Mouse (Mus musculus) heart, adult 2 months (tissue): ENCODE results near the gene Cntnap5c. TPM values are rescaled to one million over a fixed set of nuclear protein-coding genes. Genes with fewer than 3 reads are reported as not detected.

ENCODE experiments used
- DNase-seq, 2 experiments: peaks; one replicate each; pipeline ENCODE4 v3.0.0; 2021
- H3K27ac ChIP-seq: fragments of 200-600 bp; 2 replicates; pipeline ENCODE4 v1.8.1; 2022
- H3K27me3 ChIP-seq: fragments of 200-500 bp; 2 replicates; pipeline ENCODE4 v1.6.1; 2012; ENCODE audit warnings: mild to moderate bottlenecking, low read length, inconsistent platforms, mixed read lengths; ENCODE audit not compliant: control insufficient read depth, insufficient read depth
- H3K36me3 ChIP-seq: fragments of 200-500 bp; 2 replicates; pipeline ENCODE4 v1.6.1; 2012; ENCODE audit warnings: low read length, inconsistent platforms; ENCODE audit not compliant: control insufficient read depth, insufficient read depth
- H3K4me1 ChIP-seq: fragments of 200-500 bp; 2 replicates; pipeline ENCODE4 v1.6.1; 2011; ENCODE audit warnings: low read length; ENCODE audit not compliant: control insufficient read depth, insufficient read depth
- H3K4me3 ChIP-seq: fragments of 200-600 bp; 2 replicates; pipeline ENCODE4 v1.8.1; 2022
- H3K79me2 ChIP-seq: fragments of 200-500 bp; replicated peaks from 2 replicates; pipeline ENCODE4 v1.6.1; 2012; ENCODE audit warnings: mild to moderate bottlenecking, inconsistent platforms, low read length, moderate library complexity, mixed read lengths; ENCODE audit not compliant: control insufficient read depth, insufficient read depth
- H3K9ac ChIP-seq: fragments of 200-500 bp; 2 replicates; pipeline ENCODE4 v1.6.1; 2012; ENCODE audit warnings: low read depth, mild to moderate bottlenecking, control low read depth, inconsistent platforms, low read length, mixed read lengths
- CTCF ChIP-seq: fragments of 200-600 bp; IDR thresholded peaks from 2 replicates; pipeline ENCODE4 v1.8.1; 2022; ENCODE audit warnings: antibody characterized with exemption, mild to moderate bottlenecking, moderate library complexity
- EP300 ChIP-seq: fragments of 200-500 bp; IDR thresholded peaks from 2 replicates; pipeline ENCODE4 v1.6.1; 2011; ENCODE audit warnings: low read depth, low read length, control low read depth; ENCODE audit not compliant: insufficient read depth
- POLR2A ChIP-seq: fragments of 200-500 bp; IDR thresholded peaks from 2 replicates; pipeline ENCODE4 v1.6.1; 2011; ENCODE audit warnings: mild to moderate bottlenecking, low read depth, low read length, control low read depth; ENCODE audit not compliant: insufficient read depth
- WGBS: fragments of 180-500 bp; shearing (Covaris S2); methylation state at CpG from one replicate; pipeline ENCODE4 v1.1.7; 2018; 5-methylcytosine and 5-hydroxymethylcytosine counted together
- intact Hi-C: fragments of 180-260 bp; cut with DNase I; formaldehyde crosslinking; loops from one replicate; pipeline ENCODE4 v1.15.1; 2025
- polyA plus RNA-seq: library from polyadenylated mRNA; depleted of rRNA; stranded (reverse); fragments of >200 nt; gene quantifications from 2 replicates; pipeline ENCODE4 v1.2.3, GENCODE M21; 2012
- total RNA-seq, 2 experiments: library from RNA; stranded (reverse); gene quantifications; 2 replicates each; pipeline ENCODE4 v1.2.3; 2021

Cntnap5c gene
- total and polyA plus RNA-seq, 3 experiments = not detected

DNA sequence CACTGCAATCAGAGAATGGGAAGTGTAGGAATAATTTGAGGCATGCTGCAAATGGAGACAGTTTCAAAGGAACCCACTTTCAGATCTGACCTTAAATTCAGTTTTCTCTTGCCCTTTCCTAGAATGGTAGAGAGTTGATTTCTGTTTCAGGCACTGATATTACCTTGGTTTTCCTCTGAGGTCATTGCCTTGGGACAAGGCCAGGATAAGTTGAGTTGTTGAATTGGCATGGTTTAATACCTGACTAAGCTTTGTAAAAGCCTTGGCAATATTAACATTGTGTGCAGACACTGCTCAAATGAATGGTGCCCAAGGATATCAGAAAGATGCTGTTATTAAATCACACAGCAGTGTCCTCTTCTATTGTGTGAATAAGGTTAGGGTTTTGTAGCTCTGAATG lies 96.6 kb downstream of the Cntnap5c start:
- Histone ChIP-seq H3K36me3 (no peaks in the 10 kb centered on the region), H3K4me1 (no peaks in the 10 kb centered on the region), H3K27me3 (no peaks in the 10 kb centered on the region), H3K4me3 (no peak overlapping the region), H3K27ac (no peak overlapping the region), H3K79me2 (no peaks in the 10 kb centered on the region), H3K9ac (no peak overlapping the region)
- no peak for TF ChIP-seq CTCF
- TF ChIP-seq EP300 = no peak
- no peak for DNase-seq
- intact Hi-C loops = no loop called here

DNA sequence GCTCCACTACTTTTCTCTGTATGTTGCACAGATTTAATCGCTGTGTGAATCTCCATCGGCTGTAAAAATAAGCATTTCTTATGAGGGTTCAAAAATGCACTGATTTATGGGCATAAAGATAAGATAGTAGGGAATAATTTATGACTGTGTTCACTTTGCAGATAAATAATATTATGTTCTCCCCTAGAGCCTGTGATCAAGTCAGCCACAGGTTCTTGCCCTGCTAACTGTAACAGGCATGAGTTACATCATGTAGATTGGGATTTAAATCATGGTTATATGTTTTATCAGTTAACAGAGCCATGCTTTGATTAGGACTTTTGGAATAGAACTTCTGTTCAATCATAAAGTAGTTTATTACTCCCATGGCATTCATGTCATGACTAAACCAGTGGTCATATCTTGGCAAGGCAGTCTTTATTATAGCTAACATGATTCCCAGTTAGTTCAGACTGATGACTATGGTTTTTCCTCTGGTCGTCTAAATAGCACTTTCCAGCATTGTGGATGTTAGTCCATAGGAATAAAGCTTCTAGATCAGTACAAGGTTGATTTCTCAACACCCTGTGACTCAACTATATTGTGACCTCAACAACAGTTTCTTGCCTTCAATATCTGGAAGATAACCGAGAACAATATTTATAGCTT lies 118.5 kb downstream of the Cntnap5c start:
- no peaks in the 10 kb centered on the region for H3K79me2 ChIP-seq
- H3K27ac ChIP-seq = no peak overlapping the region
- no peaks in the 10 kb centered on the region for H3K36me3 ChIP-seq
- TF ChIP-seq EP300 = no peak
- no peaks in the 10 kb centered on the region for H3K4me1 ChIP-seq
- 68% methylated on average over 4 of the region's 4 CpGs for WGBS
- intact Hi-C loops = no loop called here
- no peak overlapping the region for H3K4me3 ChIP-seq
- no peaks in the 10 kb centered on the region for H3K27me3 ChIP-seq
- no peak overlapping the region for H3K9ac ChIP-seq
- DNase-seq = no peak

DNA sequence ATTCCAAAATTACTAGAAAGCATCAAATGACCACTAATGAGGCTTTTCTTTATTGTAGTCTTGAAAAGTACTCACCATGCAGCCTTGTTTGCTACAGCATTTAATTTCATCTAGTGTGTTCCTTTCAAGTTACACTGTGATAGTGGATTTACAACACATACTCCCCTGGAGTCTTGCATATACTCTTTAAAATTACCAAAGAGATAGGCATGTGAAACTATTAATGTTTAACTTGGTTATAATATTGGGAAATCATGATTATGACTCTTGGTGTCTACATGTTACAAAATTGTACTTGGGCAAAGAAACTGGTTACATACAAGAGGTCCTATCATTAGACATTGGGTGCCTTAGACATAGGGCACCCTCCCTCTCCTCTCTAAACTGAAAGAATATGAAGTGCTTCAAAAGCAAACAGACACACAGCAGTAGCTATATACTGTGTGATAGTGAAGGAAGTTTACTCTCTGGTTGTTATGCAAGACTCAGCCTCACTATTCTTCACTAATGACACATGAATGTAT lies 142.5 kb downstream of the Cntnap5c start:
- intact Hi-C loops = no loop called here
- no peak for TF ChIP-seq POLR2A
- TF ChIP-seq CTCF = no peak
- Histone ChIP-seq H3K36me3 (no peaks in the 10 kb centered on the region), H3K4me3 (no peak overlapping the region), H3K27ac (no peak overlapping the region), H3K4me1 (no peaks in the 10 kb centered on the region), H3K27me3 (no peaks in the 10 kb centered on the region), H3K9ac (no peak overlapping the region), H3K79me2 (no peaks in the 10 kb centered on the region)
- no peak for DNase-seq

DNA sequence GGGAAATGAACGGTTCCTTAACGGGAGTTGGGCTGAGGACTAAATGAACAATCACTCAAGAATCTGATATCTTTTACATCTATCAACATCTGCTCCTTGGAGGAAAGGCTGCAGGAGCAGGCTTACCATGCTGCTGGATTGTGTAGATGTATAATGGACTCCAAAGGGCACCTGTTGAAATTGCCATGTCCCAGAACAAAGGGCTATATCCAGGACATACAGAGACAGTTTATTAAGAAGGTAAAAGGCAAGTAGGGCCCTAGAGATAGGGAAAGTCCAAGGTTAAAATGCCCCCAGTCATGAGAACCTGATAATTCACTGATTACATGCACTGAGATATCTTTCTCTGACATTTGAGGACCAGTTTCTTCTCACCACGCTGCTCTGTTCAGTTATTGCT lies 214.9 kb downstream of the Cntnap5c start:
- Histone ChIP-seq H3K36me3 (no peaks in the 10 kb centered on the region), H3K9ac (no peak overlapping the region), H3K79me2 (no peaks in the 10 kb centered on the region), H3K4me3 (no peak overlapping the region), H3K27ac (no peak overlapping the region), H3K4me1 (no peaks in the 10 kb centered on the region), H3K27me3 (no peaks in the 10 kb centered on the region)
- 65% methylated on average over 3 of the region's 3 CpGs for WGBS
- intact Hi-C loops = no loop called here
- DNase-seq = no peak
- TF ChIP-seq POLR2A (no peak), CTCF (no peak), EP300 (no peak)

DNA sequence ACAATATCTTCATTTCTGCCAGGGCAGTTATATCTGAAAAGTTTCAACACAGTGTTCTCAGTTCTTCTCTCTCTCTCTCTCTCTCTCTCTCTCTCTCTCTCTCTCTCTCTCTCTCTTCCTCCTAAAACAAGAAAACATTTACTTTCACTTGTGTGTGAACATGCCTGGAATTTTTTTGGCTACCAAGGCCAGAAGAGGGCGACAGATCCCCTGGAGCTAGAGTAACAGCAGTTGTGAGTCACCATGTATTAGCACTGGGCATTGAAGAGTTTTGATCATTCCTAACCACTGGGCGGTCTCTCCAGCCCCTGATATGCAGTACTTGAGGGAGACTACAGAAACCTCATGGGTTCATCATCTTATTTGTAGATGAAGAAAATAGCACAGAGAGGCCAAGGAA lies 219.1 kb downstream of the Cntnap5c start:
- no peak overlapping the region for H3K9ac ChIP-seq
- H3K4me1 ChIP-seq = no peaks in the 10 kb centered on the region
- WGBS = 34% methylated on average over 2 of the region's 2 CpGs
- TF ChIP-seq EP300 = no peak
- no peak for TF ChIP-seq CTCF
- TF ChIP-seq POLR2A = no peak
- H3K79me2 ChIP-seq = no peaks in the 10 kb centered on the region
- DNase-seq = no peak
- no peaks in the 10 kb centered on the region for H3K27me3 ChIP-seq
- H3K4me3 ChIP-seq = no peak overlapping the region
- intact Hi-C loops = no loop called here
- no peaks in the 10 kb centered on the region for H3K36me3 ChIP-seq
- H3K27ac ChIP-seq = no peak overlapping the region

DNA sequence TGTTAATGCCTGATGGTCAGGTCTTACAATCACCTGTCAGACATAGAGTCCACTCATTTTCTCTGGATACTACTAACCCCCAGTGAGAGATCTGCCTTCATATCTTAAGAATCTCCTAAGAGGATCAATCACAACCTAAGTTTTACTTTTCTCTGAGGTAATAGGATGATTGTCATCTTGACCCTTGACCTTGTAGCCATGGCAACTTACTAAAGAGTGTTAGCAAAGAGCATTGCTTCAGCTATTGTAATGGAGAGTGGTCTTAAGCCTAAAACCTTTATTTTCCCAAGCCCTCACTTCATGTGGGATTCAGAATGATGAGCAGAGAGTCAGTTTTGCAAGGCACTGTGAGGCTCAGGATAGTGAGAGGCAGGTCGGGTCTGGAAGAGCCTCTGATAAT lies 227.1 kb downstream of the Cntnap5c start:
- Histone ChIP-seq H3K4me3 (no peak overlapping the region), H3K27ac (no peak overlapping the region), H3K36me3 (no peaks in the 10 kb centered on the region), H3K9ac (no peak overlapping the region), H3K4me1 (no peaks in the 10 kb centered on the region), H3K79me2 (no peaks in the 10 kb centered on the region), H3K27me3 (no peaks in the 10 kb centered on the region)
- 46% methylated on average over 1 of the region's 1 CpGs for WGBS
- intact Hi-C loops = no loop called here
- TF ChIP-seq EP300 (no peak), POLR2A (no peak)
- DNase-seq = no peak

DNA sequence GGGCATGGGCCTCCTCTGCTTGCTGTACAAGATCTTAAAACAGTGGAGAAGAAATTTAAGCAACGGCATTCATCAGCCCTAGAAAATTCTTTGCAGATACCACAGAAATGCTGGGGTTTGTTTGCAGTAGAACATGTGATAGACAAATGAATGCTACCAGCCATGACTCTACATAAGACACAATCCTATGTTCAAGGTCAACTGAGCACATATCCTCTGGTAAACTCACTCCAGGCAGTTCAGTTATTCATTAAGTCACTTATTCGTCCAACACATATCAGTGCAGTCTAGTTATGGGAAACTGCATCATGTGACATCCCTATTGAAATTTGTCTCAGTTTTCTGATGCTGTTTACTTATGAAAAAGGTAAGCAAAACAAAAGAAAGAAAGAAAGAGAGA lies 229.7 kb downstream of the Cntnap5c start:
- no peak for DNase-seq
- Histone ChIP-seq H3K79me2 (no peaks in the 10 kb centered on the region), H3K4me3 (no peak overlapping the region), H3K9ac (no peak overlapping the region), H3K27ac (no peak overlapping the region), H3K27me3 (no peaks in the 10 kb centered on the region), H3K4me1 (no peaks in the 10 kb centered on the region), H3K36me3 (no peaks in the 10 kb centered on the region)
- TF ChIP-seq POLR2A (no peak), CTCF (no peak), EP300 (no peak)
- 59% methylated on average over 2 of the region's 2 CpGs for WGBS
- intact Hi-C loops = no loop called here
